Mouse (Mus musculus): Measurements from ENCODE around the gene Tenm4. TPM values are rescaled to one million over a fixed set of nuclear protein-coding genes. Genes with fewer than 3 reads are reported as not detected.

The Tenm4 gene
- polyA plus RNA-seq, 1 experiment = 0.79 TPM

DNA sequence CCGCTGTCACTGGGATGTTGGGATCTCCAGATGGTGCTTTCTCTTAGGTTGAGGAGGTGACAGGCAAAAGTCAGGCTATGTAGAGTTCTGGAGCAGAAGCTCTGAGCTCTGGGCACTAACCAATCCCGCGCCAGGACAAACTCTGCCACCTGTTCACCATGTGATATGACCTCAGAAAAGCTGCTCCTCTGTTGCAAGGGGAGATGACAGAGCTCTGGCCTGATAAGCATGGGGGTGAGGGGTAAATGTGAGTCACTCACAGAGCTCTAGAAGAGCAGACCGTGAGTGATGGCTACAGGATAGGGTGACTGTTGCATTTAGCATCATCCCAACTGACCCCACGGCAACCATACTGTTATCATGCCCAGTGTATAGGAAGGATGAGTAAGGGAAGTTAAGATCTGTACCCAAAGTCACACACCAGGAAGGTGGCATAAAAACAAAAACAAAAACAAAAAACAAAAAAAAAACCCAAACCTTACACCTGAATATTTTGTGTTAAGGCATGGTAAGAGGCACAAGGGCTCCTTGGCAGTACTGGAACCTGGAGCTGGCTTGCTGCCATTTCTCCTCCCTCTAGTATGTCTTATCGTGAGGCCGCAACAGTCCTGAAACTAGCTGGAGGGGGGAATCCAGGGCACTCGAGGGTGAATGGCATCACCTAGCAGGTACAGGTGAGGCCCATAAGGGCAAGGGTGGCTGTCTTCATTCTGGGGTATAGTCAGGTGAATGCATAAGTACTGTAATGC lies 530.2 kb downstream of the Tenm4 start:
- Histone ChIP-seq H3K27me3 (ENCODE audit: control insufficient read depth, insufficient read depth, low read length) (no peaks in the 10 kb centered on the region), H3K4me3 (ENCODE audit: low read depth, low read length) (no peak overlapping the region), H3K36me3 (ENCODE audit: control insufficient read depth, insufficient read depth, low read length) (no peaks in the 10 kb centered on the region), H3K4me1 (ENCODE audit: control insufficient read depth, insufficient read depth, insufficient read length, low read length) (no peaks in the 10 kb centered on the region), H3K27ac (ENCODE audit: insufficient read depth, low read depth, low read length) (no peak overlapping the region)
- 63% methylated on average over 8 of the region's 8 CpGs for WGBS
- no peak for TF ChIP-seq POLR2A (IDR thresholded peaks at IDR 0.05; ENCODE audit: low read depth, low read length)
- TF ChIP-seq CTCF (IDR thresholded peaks at IDR 0.05; ENCODE audit: extremely low read depth, insufficient read length, insufficient replicate concordance, low read depth, low read length) = no peak

DNA sequence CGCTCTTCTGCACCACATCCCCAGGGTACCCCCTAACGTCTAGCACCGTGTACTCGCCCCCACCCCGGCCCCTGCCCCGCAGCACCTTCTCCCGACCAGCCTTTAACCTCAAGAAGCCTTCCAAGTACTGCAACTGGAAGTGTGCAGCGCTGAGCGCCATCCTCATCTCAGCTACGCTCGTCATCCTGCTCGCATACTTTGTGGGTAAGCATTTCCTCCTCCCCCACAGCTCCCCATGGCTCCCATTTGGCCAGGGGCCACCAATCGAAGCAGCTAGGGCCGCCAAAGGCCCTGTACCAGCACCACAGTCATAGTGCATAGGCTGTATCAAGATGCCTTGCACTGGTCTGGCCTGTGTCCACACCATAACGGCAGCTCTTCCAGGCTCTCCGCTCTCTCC lies 532.9 kb downstream of the Tenm4 start:
- H3K36me3 ChIP-seq (ENCODE audit: control insufficient read depth, insufficient read depth, low read length) = no peaks in the 10 kb centered on the region
- H3K27me3 ChIP-seq (ENCODE audit: control insufficient read depth, insufficient read depth, low read length) = no peaks in the 10 kb centered on the region
- no peak overlapping the region for H3K27ac ChIP-seq (ENCODE audit: insufficient read depth, low read depth, low read length)
- TF ChIP-seq POLR2A (IDR thresholded peaks at IDR 0.05; ENCODE audit: low read depth, low read length) = no peak
- no peak for TF ChIP-seq CTCF (IDR thresholded peaks at IDR 0.05; ENCODE audit: extremely low read depth, insufficient read length, insufficient replicate concordance, low read depth, low read length)
- no peak overlapping the region for H3K4me3 ChIP-seq (ENCODE audit: low read depth, low read length)
- 68% methylated on average over 16 of the region's 16 CpGs for WGBS
- no peaks in the 10 kb centered on the region for H3K4me1 ChIP-seq (ENCODE audit: control insufficient read depth, insufficient read depth, insufficient read length, low read length)

GRCm38 (mm10) chr7:96705307-96706129 lies 534.5 kb downstream of the Tenm4 start:
- 43% methylated on average over 8 of the region's 8 CpGs for WGBS
- Histone ChIP-seq H3K27me3 (ENCODE audit: control insufficient read depth, insufficient read depth, low read length) (no peaks in the 10 kb centered on the region; the same call in 1 of the 2 replicates), H3K27ac (ENCODE audit: insufficient read depth, low read depth, low read length) (no peak overlapping the region), H3K4me1 (ENCODE audit: control insufficient read depth, insufficient read depth, insufficient read length, low read length) (no peaks in the 10 kb centered on the region), H3K36me3 (ENCODE audit: control insufficient read depth, insufficient read depth, low read length) (no peaks in the 10 kb centered on the region), H3K4me3 (ENCODE audit: low read depth, low read length) (no peak overlapping the region)
- TF ChIP-seq POLR2A (IDR thresholded peaks at IDR 0.05; ENCODE audit: low read depth, low read length) (no peak), CTCF (IDR thresholded peaks at IDR 0.05; ENCODE audit: extremely low read depth, insufficient read length, insufficient replicate concordance, low read depth, low read length) (no peak)

DNA sequence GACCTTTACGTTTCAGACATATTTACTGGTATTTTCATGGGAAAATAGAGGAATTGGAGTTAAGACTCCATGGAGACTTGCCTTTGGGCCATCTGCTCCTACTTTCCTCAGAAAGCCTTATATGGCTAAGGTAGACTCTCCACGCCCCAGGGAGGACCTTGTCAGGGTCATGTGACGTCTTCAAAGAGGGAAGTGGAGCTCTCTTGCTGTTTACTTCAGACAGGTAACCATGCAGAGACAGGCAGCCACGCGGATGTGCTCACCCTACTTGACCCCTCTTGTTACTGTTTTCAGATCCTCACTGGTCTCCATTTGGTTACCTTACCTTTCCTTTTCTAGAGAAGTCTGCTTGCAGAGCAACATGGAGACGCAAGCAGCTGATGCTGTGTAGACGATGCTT lies 535.5 kb downstream of the Tenm4 start:
- Histone ChIP-seq H3K27ac (ENCODE audit: insufficient read depth, low read depth, low read length) (no peak overlapping the region), H3K27me3 (ENCODE audit: control insufficient read depth, insufficient read depth, low read length) (no peaks in the 10 kb centered on the region; the same call in 1 of the 2 replicates), H3K36me3 (ENCODE audit: control insufficient read depth, insufficient read depth, low read length) (no peaks in the 10 kb centered on the region), H3K4me1 (ENCODE audit: control insufficient read depth, insufficient read depth, insufficient read length, low read length) (no peaks in the 10 kb centered on the region), H3K4me3 (ENCODE audit: low read depth, low read length) (no peak overlapping the region)
- WGBS = 85% methylated on average over 7 of the region's 7 CpGs
- no peak for TF ChIP-seq POLR2A (IDR thresholded peaks at IDR 0.05; ENCODE audit: low read depth, low read length)
- no peak for TF ChIP-seq CTCF (IDR thresholded peaks at IDR 0.05; ENCODE audit: extremely low read depth, insufficient read length, insufficient replicate concordance, low read depth, low read length)

- Histone ChIP-seq H3K27ac (ENCODE audit: insufficient read depth, low read depth, low read length) (no peak overlapping the region), H3K4me3 (ENCODE audit: low read depth, low read length) (no peak overlapping the region), H3K36me3 (ENCODE audit: control insufficient read depth, insufficient read depth, low read length) (no peaks in the 10 kb centered on the region), H3K4me1 (ENCODE audit: control insufficient read depth, insufficient read depth, insufficient read length, low read length) (no peaks in the 10 kb centered on the region), H3K27me3 (ENCODE audit: control insufficient read depth, insufficient read depth, low read length) (no peaks in the 10 kb centered on the region; the same call in 1 of the 2 replicates)
- no peak for TF ChIP-seq CTCF (IDR thresholded peaks at IDR 0.05; ENCODE audit: extremely low read depth, insufficient read length, insufficient replicate concordance, low read depth, low read length)
- no peak for TF ChIP-seq POLR2A (IDR thresholded peaks at IDR 0.05; ENCODE audit: low read depth, low read length)
- 64% methylated on average over 2 of the region's 2 CpGs for WGBS
Observed at GRCm38 (mm10) chr7:96707112-96707511, 536.1 kb downstream of the Tenm4 start.

- 63% methylated on average over 5 of the region's 5 CpGs for WGBS
- Histone ChIP-seq H3K4me3 (ENCODE audit: low read depth, low read length) (no peak overlapping the region), H3K27me3 (ENCODE audit: control insufficient read depth, insufficient read depth, low read length) (no peaks in the 10 kb centered on the region; the same call in 1 of the 2 replicates), H3K4me1 (ENCODE audit: control insufficient read depth, insufficient read depth, insufficient read length, low read length) (no peaks in the 10 kb centered on the region), H3K27ac (ENCODE audit: insufficient read depth, low read depth, low read length) (no peak overlapping the region), H3K36me3 (ENCODE audit: control insufficient read depth, insufficient read depth, low read length) (no peaks in the 10 kb centered on the region)
- TF ChIP-seq POLR2A (IDR thresholded peaks at IDR 0.05; ENCODE audit: low read depth, low read length) (no peak), CTCF (IDR thresholded peaks at IDR 0.05; ENCODE audit: extremely low read depth, insufficient read length, insufficient replicate concordance, low read depth, low read length) (no peak)
Observed at GRCm38 (mm10) chr7:96708071-96708470, 537.0 kb downstream of the Tenm4 start.

DNA sequence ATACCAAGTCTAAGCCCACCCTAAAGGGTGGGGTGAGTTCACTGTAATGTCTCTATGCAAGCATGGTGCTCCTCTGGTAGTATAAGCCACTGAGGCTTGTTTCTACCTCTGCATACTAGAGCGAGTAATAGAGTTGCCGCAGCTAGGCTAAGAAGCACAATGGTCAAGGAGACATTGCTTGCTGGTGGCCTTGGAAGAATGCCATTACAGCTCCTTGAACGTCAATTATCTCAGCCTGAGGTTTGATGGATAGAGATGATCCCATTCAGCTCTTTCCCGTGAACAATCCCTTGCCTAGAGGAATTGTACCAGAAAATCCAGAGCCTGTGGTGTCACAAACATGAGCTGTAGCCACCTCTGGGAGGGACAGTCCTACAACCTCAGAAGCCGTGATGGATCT lies 537.5 kb downstream of the Tenm4 start:
- Histone ChIP-seq H3K4me3 (ENCODE audit: low read depth, low read length) (no peak overlapping the region), H3K27ac (ENCODE audit: insufficient read depth, low read depth, low read length) (no peak overlapping the region), H3K4me1 (ENCODE audit: control insufficient read depth, insufficient read depth, insufficient read length, low read length) (no peaks in the 10 kb centered on the region), H3K27me3 (ENCODE audit: control insufficient read depth, insufficient read depth, low read length) (no peaks in the 10 kb centered on the region; the same call in 1 of the 2 replicates), H3K36me3 (ENCODE audit: control insufficient read depth, insufficient read depth, low read length) (no peaks in the 10 kb centered on the region)
- TF ChIP-seq POLR2A (IDR thresholded peaks at IDR 0.05; ENCODE audit: low read depth, low read length) (no peak), CTCF (IDR thresholded peaks at IDR 0.05; ENCODE audit: extremely low read depth, insufficient read length, insufficient replicate concordance, low read depth, low read length) (no peak)
- 81% methylated on average over 5 of the region's 5 CpGs for WGBS
